Mouse (Mus musculus): ENCODE results near the gene Usp49.

The Usp49 gene

GRCm38 (mm10) chr17:47691650-47692049 lies 61.2 kb downstream of the Usp49 start:
- ChIA-PET CTCF (interaction anchor here in 2 of 4 experiments (0.8 to 1.4 kb wide), 3 partner anchors 15 to 47 kb away, joined by 3 read pairs; no protein-coding TSS in a partner anchor), POLR2A (interaction anchor here in 3 of 4 experiments (0.9 to 4.0 kb wide), 11 partner anchors 10 to 96 kb away, joined by 3 to 18 read pairs (median 4); no protein-coding TSS in a partner anchor)

- ChIA-PET POLR2A (interaction anchor here in 3 of 4 experiments (0.5 to 3.5 kb wide), 32 partner anchors 8 to 315 kb away, joined by 3 to 17 read pairs (median 5); no protein-coding TSS in a partner anchor), CTCF (interaction anchor here (0.6 to 2.1 kb wide), 26 partner anchors 10 to 1541 kb away, joined by 3 to 9 read pairs (median 4); partner anchors contain the start of genes Mad2l1bp (in 1 of the 4) and Taf8 (in 1 of the 4))
Observed at GRCm38 (mm10) chr17:47693671-47694441, 63.4 kb downstream of the Usp49 start.

DNA sequence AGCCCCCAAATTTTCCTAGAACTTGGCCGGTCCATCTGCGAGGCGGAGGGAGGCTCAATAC lies 63.8 kb downstream of the Usp49 start, which contains the start of gene Gm21981:
Gm21981 (minus strand) TSS at position 14 of the 61 bp plus-strand sequence.
- POLR2A ChIA-PET, result interaction anchor here in 3 of 4 experiments (0.5 to 2.9 kb wide), 29 partner anchors 8 to 315 kb away, joined by 3 to 10 read pairs (median 4); no protein-coding TSS in a partner anchor
- CTCF ChIA-PET, result interaction anchor here (0.6 to 2.1 kb wide), 25 partner anchors 10 to 1541 kb away, joined by 3 to 9 read pairs (median 4); partner anchors contain the start of genes Mad2l1bp (in 1 of the 4) and Taf8 (in 1 of the 4)

DNA sequence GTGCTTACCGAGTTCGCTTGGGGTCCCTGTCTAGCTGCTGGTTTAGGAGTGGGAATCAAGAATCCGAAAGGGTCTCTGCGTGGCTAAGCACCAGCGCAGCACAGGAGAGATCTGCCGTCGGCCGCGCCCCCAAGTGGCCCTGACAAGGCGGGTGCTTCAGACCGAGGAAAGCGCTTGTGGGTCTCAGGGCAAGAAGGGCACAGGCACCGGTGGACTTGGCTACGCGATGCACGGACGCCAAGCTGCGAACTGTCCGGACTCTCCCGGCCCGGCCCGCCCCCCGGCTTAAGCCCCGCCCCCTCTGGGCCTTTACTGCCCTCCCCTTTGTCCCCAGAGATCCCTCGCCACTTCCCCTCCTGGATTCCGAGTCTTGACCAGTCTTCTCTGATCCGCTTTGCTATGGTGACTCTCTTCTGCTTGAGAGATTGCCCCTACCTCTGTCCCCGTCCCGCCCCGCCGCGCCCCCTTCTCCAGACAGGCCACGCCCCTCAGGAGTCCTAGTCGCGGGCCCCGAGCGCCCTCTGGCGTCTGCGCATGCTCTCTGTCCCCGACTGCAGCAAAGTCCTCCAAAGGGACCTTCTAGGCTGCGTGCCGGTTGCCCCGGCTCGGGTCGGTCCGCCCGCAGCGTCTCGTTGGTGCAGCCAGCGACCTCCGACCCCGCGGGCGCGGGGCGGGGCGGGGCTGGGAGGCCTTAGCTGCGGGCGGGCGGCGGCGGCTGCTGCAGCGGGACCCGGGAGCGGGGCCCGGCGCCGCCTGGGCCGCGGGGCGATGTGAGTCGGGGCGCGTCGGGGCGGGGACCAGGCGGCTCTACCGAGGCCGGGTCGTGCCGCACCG lies 64.2 kb downstream of the Usp49 start, which contains the start of gene Prickle4:
Prickle4 (minus strand) TSS at position 234 of the 834 bp plus-strand sequence.
- ChIA-PET CTCF (interaction anchor here (0.6 to 2.1 kb wide), 41 partner anchors 9 to 1541 kb away, joined by 3 to 9 read pairs (median 3); partner anchors contain the start of genes Mad2l1bp (in 1 of the 4) and Taf8 (in 1 of the 4)), POLR2A (interaction anchor here (0.5 to 2.9 kb wide), 45 partner anchors 9 to 396 kb away, joined by 3 to 10 read pairs (median 4); no protein-coding TSS in a partner anchor)

DNA sequence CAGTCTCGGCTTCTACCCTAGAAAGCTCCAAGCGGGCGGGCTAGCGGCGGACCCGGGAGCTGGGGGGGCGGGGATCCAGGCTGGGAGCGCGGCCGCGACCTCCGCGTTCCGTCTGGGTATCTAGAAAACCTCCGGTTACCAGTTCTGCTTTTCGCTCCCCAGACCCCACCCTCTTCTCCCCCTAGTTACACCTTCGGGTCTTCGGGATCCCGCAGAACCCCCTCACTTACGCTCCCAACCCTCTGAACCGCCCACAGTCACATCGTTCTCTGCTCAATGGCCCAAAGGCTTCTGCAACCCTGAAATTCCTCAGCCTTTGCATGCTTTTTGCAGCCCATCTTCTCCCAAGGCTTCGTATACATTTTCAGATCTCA lies 64.8 kb downstream of the Usp49 start:
- ChIA-PET POLR2A (interaction anchor here (0.6 to 2.9 kb wide), 30 partner anchors 9 to 395 kb away, joined by 3 to 10 read pairs (median 4); no protein-coding TSS in a partner anchor), CTCF (interaction anchor here (0.6 to 2.1 kb wide), 21 partner anchors 9 to 220 kb away, joined by 3 to 9 read pairs (median 4); no protein-coding TSS in a partner anchor)

GRCm38 (mm10) chr17:47698156-47698555 lies 67.7 kb downstream of the Usp49 start:
- ChIA-PET CTCF (no interaction called here), POLR2A (interaction anchor here in 3 of 4 experiments (1.1 to 3.0 kb wide), 7 partner anchors 9 to 53 kb away, joined by 3 to 12 read pairs (median 10); partner anchors contain the start of genes Tomm6 (in 2 of the 3) and Frs3 (in 1 of the 3))

DNA sequence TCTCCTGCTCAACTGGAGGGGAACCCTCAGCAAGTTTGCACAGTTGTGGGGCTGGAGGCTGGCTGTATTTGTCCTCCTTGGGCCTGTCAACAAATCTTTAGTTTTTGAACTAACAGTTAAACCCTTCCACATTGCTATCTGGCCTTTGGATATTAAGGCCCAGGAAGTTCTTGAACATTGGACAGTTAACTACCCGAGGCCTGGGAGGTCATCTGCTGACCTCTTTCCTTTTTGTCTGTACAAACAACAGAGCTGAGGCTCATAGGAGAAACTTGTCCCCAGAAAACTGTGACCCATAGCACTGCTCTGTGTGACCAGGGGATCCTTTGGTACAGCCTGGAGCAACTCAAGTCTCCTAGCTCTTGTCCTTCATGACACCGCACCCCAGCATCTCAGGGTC lies 68.6 kb downstream of the Usp49 start:
- ChIA-PET POLR2A (interaction anchor here in 2 of 4 experiments (1.1 to 3.7 kb wide), 7 partner anchors 10 to 41 kb away, joined by 3 to 22 read pairs (median 10); partner anchors contain the start of genes Frs3 (in 1 of the 2), Tfeb (in 1 of the 2) and Tomm6 (in 1 of the 2)), CTCF (interaction anchor here in 2 of 4 experiments (0.6 to 1.2 kb wide), 3 partner anchors 8 to 207 kb away, joined by 3 to 4 read pairs (median 4); no protein-coding TSS in a partner anchor)

GRCm38 (mm10) chr17:47701793-47702192 lies 71.3 kb downstream of the Usp49 start:
- POLR2A ChIA-PET, result interaction anchor here in 3 of 4 experiments (0.6 to 3.7 kb wide), 14 partner anchors 9 to 309 kb away, joined by 3 to 22 read pairs (median 4); partner anchors contain the start of gene Tfeb (in 1 of the 3)
- CTCF ChIA-PET, result interaction anchor here (0.6 to 1.3 kb wide), 4 partner anchors 54 to 561 kb away, joined by 3 to 5 read pairs (median 3); no protein-coding TSS in a partner anchor

- CTCF ChIA-PET, result interaction anchor here in 3 of 4 experiments (0.6 to 2.6 kb wide), 7 partner anchors 8 to 562 kb away, joined by 3 to 12 read pairs (median 3); partner anchors contain the start of genes Frs3 (in 1 of the 3), Gm21981 (in 1 of the 3) and Prickle4 (in 1 of the 3)
- POLR2A ChIA-PET, result interaction anchor here in 3 of 4 experiments (0.6 to 4.8 kb wide), 29 partner anchors 8 to 551 kb away, joined by 3 to 51 read pairs (median 5); partner anchors contain the start of genes Frs3 (in 2 of the 3), Tfeb (in 2 of the 3), Gm21981 (in 1 of the 3) and Pgc (in 1 of the 3)
Observed at GRCm38 (mm10) chr17:47702548-47703345, 72.3 kb downstream of the Usp49 start.

- CTCF ChIA-PET, result interaction anchor here (0.9 to 2.6 kb wide), 9 partner anchors 8 to 37 kb away, joined by 3 to 12 read pairs (median 3); partner anchors contain the start of genes Gm21981 (in 2 of the 4), Prickle4 (in 2 of the 4) and Frs3 (in 1 of the 4)
- POLR2A ChIA-PET, result interaction anchor here in 3 of 4 experiments (0.5 to 4.8 kb wide), 33 partner anchors 8 to 889 kb away, joined by 3 to 51 read pairs (median 5); partner anchors contain the start of genes Frs3 (in 2 of the 3), Pgc (in 2 of the 3), Tfeb (in 2 of the 3) and Gm21981 (in 1 of the 3)
Observed at GRCm38 (mm10) chr17:47703556-47703955, 73.1 kb downstream of the Usp49 start.

DNA sequence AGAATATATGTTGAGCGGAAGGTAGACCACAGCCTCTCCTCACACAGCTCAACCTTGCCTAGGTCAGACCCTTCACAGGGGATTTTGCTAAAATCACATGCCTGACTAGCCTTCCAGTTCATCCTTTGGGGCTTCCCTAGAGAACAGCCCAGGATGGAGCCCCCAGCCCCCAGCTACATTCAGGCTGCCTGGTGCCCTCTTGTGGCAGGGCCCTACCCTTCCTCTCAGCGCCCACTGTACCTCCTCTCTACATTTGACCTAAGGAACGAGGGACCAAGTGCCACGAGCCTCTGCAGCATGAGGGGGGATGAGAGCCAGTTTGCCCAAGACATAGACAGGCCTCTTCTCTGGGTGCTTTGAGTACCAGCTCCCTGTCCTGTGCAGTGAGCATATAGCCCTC lies 74.2 kb downstream of the Usp49 start:
- ChIA-PET POLR2A (interaction anchor here in 3 of 4 experiments (0.5 to 4.8 kb wide), 52 partner anchors 9 to 1060 kb away, joined by 3 to 51 read pairs (median 4); partner anchors contain the start of genes Frs3 (in 2 of the 3), Gm21981 (in 2 of the 3), Pgc (in 2 of the 3) and Prickle4 (in 2 of the 3)), CTCF (interaction anchor here (0.5 to 2.6 kb wide), 26 partner anchors 9 to 396 kb away, joined by 3 to 12 read pairs (median 3); partner anchors contain the start of genes Gm21981 (in 3 of the 4), Prickle4 (in 3 of the 4), Pgc (in 1 of the 4) and Tfeb (in 1 of the 4))

DNA sequence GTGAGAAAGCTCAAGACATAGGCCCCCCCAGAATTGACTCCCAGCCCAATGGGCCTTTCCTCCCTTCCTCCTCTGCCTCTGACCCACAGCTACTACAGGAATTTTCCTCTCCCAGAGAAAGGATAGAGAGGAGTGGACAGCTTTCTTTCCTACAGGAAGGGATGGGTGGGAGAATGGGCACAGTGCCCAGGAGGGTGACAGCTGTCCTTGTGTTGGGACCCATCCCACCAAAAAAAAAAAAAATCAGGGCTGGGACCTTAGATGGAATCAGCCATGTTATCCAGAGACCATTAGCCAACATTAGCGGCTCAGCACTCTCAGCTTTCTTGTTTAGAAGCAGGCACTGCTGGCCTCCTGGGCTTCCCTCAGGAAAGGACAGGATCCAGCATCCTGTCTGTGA lies 75.7 kb downstream of the Usp49 start:
- CTCF ChIA-PET, result interaction anchor here in 3 of 4 experiments (0.5 to 1.3 kb wide), 5 partner anchors 23 to 80 kb away, joined by 3 to 6 read pairs (median 3); no protein-coding TSS in a partner anchor
- POLR2A ChIA-PET, result interaction anchor here (0.6 to 4.8 kb wide), 22 partner anchors 10 to 204 kb away, joined by 3 to 51 read pairs (median 6); partner anchors contain the start of genes Frs3 (in 2 of the 4), Pgc (in 2 of the 4), Taf8 (in 1 of the 4) and Tfeb (in 1 of the 4)

DNA sequence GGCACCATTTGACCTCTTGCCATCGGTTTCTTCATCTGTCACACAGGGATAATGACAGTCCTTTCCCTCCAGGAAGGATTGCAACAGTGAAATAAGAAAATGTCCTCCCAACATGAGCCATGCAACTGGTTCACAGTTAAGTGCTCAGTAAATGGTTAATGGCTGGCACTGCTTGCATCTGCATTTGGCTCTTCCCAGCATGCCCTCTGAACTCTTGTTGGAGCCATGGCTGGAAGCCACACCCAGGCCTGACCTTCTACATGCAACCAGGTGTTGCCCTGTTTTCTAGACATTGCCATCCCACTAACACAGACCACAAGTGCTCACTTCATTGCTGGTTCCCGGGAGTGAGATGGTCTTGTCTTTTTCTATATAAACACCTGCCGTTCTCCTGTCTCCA lies 77.5 kb downstream of the Usp49 start:
- ChIA-PET POLR2A (interaction anchor here in 3 of 4 experiments (0.6 to 4.8 kb wide), 11 partner anchors 8 to 79 kb away, joined by 3 to 28 read pairs (median 6); partner anchors contain the start of genes Gm21981 (in 1 of the 3), Prickle4 (in 1 of the 3) and Tfeb (in 1 of the 3)), CTCF (interaction anchor here in 1 of 4 experiments (0.7 kb wide), 1 partner anchor 23 kb away, joined by 3 read pairs; no protein-coding TSS in a partner anchor)

GRCm38 (mm10) chr17:47708972-47709371 lies 78.5 kb downstream of the Usp49 start:
- ChIA-PET POLR2A (interaction anchor here (0.6 to 2.2 kb wide), 18 partner anchors 8 to 905 kb away, joined by 3 to 14 read pairs (median 4); partner anchors contain the start of gene Taf8 (in 1 of the 4)), CTCF (interaction anchor here in 3 of 4 experiments (0.6 to 0.9 kb wide), 5 partner anchors 11 to 402 kb away, joined by 3 read pairs; no protein-coding TSS in a partner anchor)

DNA sequence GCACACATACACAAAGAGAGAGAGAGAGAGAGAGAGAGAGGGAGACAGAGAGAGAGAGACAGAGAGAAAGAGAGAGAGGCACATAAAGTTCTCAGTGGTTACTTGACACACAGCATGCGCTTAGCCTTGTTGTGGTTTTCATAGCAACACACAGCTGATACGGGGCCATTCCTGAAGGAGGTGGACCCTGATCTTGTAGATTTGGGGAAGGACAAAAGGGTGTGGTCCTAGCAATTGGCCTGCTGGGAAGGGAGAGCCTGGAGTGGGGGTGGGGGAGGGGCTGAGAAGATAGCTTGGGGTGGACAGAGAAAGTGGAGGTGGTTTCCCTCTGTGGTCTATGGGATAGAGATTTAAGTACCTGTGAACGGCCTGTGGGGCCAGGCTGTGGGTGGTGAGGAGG lies 79.5 kb downstream of the Usp49 start:
- CTCF ChIA-PET, result interaction anchor here in 2 of 4 experiments (0.7 to 0.9 kb wide), 3 partner anchors 10 to 188 kb away, joined by 3 to 5 read pairs (median 5); no protein-coding TSS in a partner anchor
- POLR2A ChIA-PET, result interaction anchor here in 3 of 4 experiments (0.6 to 2.2 kb wide), 17 partner anchors 9 to 300 kb away, joined by 3 to 14 read pairs (median 4); partner anchors contain the start of gene Taf8 (in 1 of the 3)

All from embryonic stem cell, embryonic (primary cell).